Mouse (Mus musculus) bone marrow macrophage, adult 2 months (primary cell): ENCODE data around the gene Atad5.

Experiments
- CTCF ChIP-seq: IDR thresholded peaks from 2 replicates; pipeline ENCODE4 v1.5.1; 2012; ENCODE audit warnings: low read depth, mild to moderate bottlenecking, low read length, moderate library complexity
- POLR2A ChIP-seq: IDR thresholded peaks from 2 replicates; pipeline ENCODE4 v1.6.1; 2012; ENCODE audit warnings: mild to moderate bottlenecking, low read depth, low read length, borderline replicate concordance

GRCm38 (mm10) chr11:80183705-80184255 lies 94.6 kb downstream of the Atad5 start, which contains the start of gene Rnf135:
- TF ChIP-seq POLR2A (peak; percentile 43; the same call in 1 of the 2 replicates), CTCF (no peak)
